Mouse (Mus musculus): ENCODE measurements around the gene Fnip2. TPM values are rescaled to one million over a fixed set of nuclear protein-coding genes. Genes with fewer than 3 reads are reported as not detected.

Fnip2 gene
- polyA plus RNA-seq, 1 experiment from 2014 or later: 7.3 TPM

GRCm38 (mm10) chr3:79413492-79413891 is 154.1 kb downstream of the Fnip2 start:
- H3K27me3 ChIP-seq: no peaks in the 10 kb centered on the region
- H3K4me2 ChIP-seq: no peak overlapping the region
- H3K4me1 ChIP-seq: peaks cover 23% of the 10 kb centered on the region
- H3K27ac ChIP-seq: no peak overlapping the region
- H3K9ac ChIP-seq: no peak overlapping the region
- ATAC-seq (ENCODE audit: low FRiP score): no peak
- H3K4me3 ChIP-seq (replicated peaks): no peak overlapping the region
- WGBS: 88% methylated on average over 1 of the region's 1 CpGs
- H3K9me3 ChIP-seq: no peaks in the 10 kb centered on the region
- no peaks in the 10 kb centered on the region for H3K36me3 ChIP-seq (replicated peaks)

GRCm38 (mm10) chr3:79411666-79412065 is 155.9 kb downstream of the Fnip2 start:
- WGBS: 77% methylated on average over 2 of the region's 2 CpGs
- no peak for ATAC-seq (ENCODE audit: low FRiP score)

GRCm38 (mm10) chr3:79410629-79410995 is 157.0 kb downstream of the Fnip2 start:
- Histone ChIP-seq H3K27ac (no peak overlapping the region), H3K9ac (no peak overlapping the region), H3K36me3 (replicated peaks) (no peaks in the 10 kb centered on the region), H3K9me3 (no peaks in the 10 kb centered on the region), H3K27me3 (no peaks in the 10 kb centered on the region), H3K4me2 (no peak overlapping the region), H3K4me1 (peaks cover 11% of the 10 kb centered on the region), H3K4me3 (replicated peaks) (no peak overlapping the region)
- 39% methylated on average over 5 of the region's 5 CpGs for WGBS
- peak; percentile 32; the same call in 1 of the 2 replicates for ATAC-seq (ENCODE audit: low FRiP score)

More at GRCm38 (mm10) chr3:79411666-79412065, 155.9 kb downstream of the Fnip2 start:
- Histone ChIP-seq H3K27ac (no peak overlapping the region), H3K27me3 (no peaks in the 10 kb centered on the region), H3K9ac (no peak overlapping the region), H3K4me1 (peaks cover 16% of the 10 kb centered on the region), H3K9me3 (no peaks in the 10 kb centered on the region), H3K4me2 (no peak overlapping the region), H3K4me3 (replicated peaks) (no peak overlapping the region), H3K36me3 (replicated peaks) (no peaks in the 10 kb centered on the region)

- H3K4me2 ChIP-seq: no peak overlapping the region
- H3K4me3 ChIP-seq (replicated peaks): no peak overlapping the region
- H3K9ac ChIP-seq: no peak overlapping the region
- H3K4me1 ChIP-seq: peaks cover 11% of the 10 kb centered on the region
- no peaks in the 10 kb centered on the region for H3K36me3 ChIP-seq (replicated peaks)
- peak; percentile 89 for ATAC-seq (ENCODE audit: low FRiP score)
- 0 out of 2 replicates have a peak overlapping the region, but pooled peaks have one; percentile 8 for H3K27ac ChIP-seq
- 21% methylated on average over 10 of the region's 10 CpGs for WGBS
- no peaks in the 10 kb centered on the region for H3K9me3 ChIP-seq
- H3K27me3 ChIP-seq: no peaks in the 10 kb centered on the region
Measured at GRCm38 (mm10) chr3:79409927-79410628, 157.5 kb downstream of the Fnip2 start.

GRCm38 (mm10) chr3:79408546-79408945 is 159.1 kb downstream of the Fnip2 start:
- WGBS: 60% methylated on average over 4 of the region's 4 CpGs
- H3K4me2 ChIP-seq: no peak overlapping the region
- H3K4me1 ChIP-seq: peaks cover 11% of the 10 kb centered on the region
- no peaks in the 10 kb centered on the region for H3K9me3 ChIP-seq
- no peak for ATAC-seq (ENCODE audit: low FRiP score)
- no peak overlapping the region for H3K9ac ChIP-seq
- no peaks in the 10 kb centered on the region for H3K36me3 ChIP-seq (replicated peaks)
- no peak overlapping the region for H3K4me3 ChIP-seq (replicated peaks)
- no peak overlapping the region for H3K27ac ChIP-seq
- H3K27me3 ChIP-seq: no peaks in the 10 kb centered on the region

Other genes with a start within 250 kb of the Fnip2 start
- not detected in 2 replicates for gene Gm17359, start 231.1 kb downstream of the Fnip2 start, polyA plus RNA-seq (2016; fragmentation: Nextera tagmentation; extraction: Ambion mirVana)
- gene Ppid, start 23.5 kb upstream of the Fnip2 start, polyA plus RNA-seq (2016; fragmentation: Nextera tagmentation; extraction: Ambion mirVana): 176 and 188 TPM in 2 replicates
- 18.1 and 19.5 TPM in 2 replicates for gene 4930579G24Rik, start 61.3 kb upstream of the Fnip2 start, polyA plus RNA-seq (2016; fragmentation: Nextera tagmentation; extraction: Ambion mirVana)
- gene Etfdh, start 61.7 kb upstream of the Fnip2 start, polyA plus RNA-seq (2016; fragmentation: Nextera tagmentation; extraction: Ambion mirVana): 42.2 and 42.5 TPM in 2 replicates
- not detected in 2 replicates for gene Rxfp1, start 170.1 kb upstream of the Fnip2 start, polyA plus RNA-seq (2016; fragmentation: Nextera tagmentation; extraction: Ambion mirVana)